Mouse (Mus musculus): ENCODE results near the gene Ccl28. TPM values are rescaled to one million over a fixed set of nuclear protein-coding genes. Genes with fewer than 3 reads are reported as not detected.
"Not testable (repeated sequence)": the region's sequence is repeated elsewhere in the genome, so short reads cannot be mapped to it uniquely, and the experiment has no call there.

Gene Ccl28
- polyA plus RNA-seq, 1 experiment from 2014 or later: 0.08 TPM

DNA sequence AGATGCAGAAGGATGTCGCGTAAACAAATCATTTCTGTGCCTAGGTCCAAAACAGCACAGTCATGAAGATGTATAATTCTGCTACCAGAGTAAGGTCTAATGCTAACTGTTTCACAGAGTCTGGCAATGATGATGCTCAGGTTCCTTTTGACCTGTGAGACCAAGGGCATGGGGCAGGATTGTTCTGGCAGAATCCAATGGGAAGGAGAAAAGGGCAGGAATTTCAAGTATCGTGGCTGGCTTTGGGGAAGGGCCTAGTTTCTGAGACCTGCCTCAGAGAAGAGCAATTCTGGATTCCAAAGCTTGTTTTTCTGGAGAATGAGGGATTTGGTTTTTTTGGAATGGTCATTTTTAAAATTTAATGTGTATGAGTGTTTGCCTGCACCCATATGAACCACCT lies 4.8 kb upstream of the Ccl28 start:
- no peak overlapping the region for H3K4me3 ChIP-seq (replicated peaks; ENCODE audit: low read depth, low read length)
- H3K27me3 ChIP-seq (ENCODE audit: insufficient read depth, low read length): no peaks in the 10 kb centered on the region
- no peaks in the 10 kb centered on the region for H3K9me3 ChIP-seq (replicated peaks; ENCODE audit: low read length)
- no peaks in the 10 kb centered on the region for H3K4me1 ChIP-seq (replicated peaks; ENCODE audit: insufficient read depth, low read length)
- ATAC-seq (replicated peaks; ENCODE audit: low FRiP score, low read depth) (no peak), DNase-seq (ENCODE audit: low spot score) (no peak)
- H3K9ac ChIP-seq (ENCODE audit: low read depth, low read length): no peak overlapping the region
- H3K36me3 ChIP-seq (ENCODE audit: insufficient read depth, low read length): no peaks in the 10 kb centered on the region
- no peak overlapping the region for H3K4me2 ChIP-seq (ENCODE audit: low read length)
- 90% methylated on average over 3 of the region's 3 CpGs for WGBS
- no peak for TF ChIP-seq CTCF (IDR thresholded peaks at IDR 0.05; ENCODE audit: low read depth)
- peak overlapping the region; percentile 38; the same call in 1 of the 2 replicates for H3K27ac ChIP-seq

- no peak overlapping the region for H3K4me2 ChIP-seq (ENCODE audit: low read length)
- H3K4me3 ChIP-seq (replicated peaks; ENCODE audit: low read depth, low read length): no peak overlapping the region
- no peak for TF ChIP-seq CTCF (IDR thresholded peaks at IDR 0.05; ENCODE audit: low read depth)
- H3K27ac ChIP-seq: peak overlapping the region; percentile 38; the same call in 1 of the 2 replicates
- H3K9ac ChIP-seq (ENCODE audit: low read depth, low read length): no peak overlapping the region
- ATAC-seq (replicated peaks; ENCODE audit: low FRiP score, low read depth) (no peak; the same call in 1 of the 2 replicates), DNase-seq (ENCODE audit: low spot score) (peak; percentile 56)
- WGBS: 26% methylated on average over 3 of the region's 3 CpGs
- no peaks in the 10 kb centered on the region for H3K4me1 ChIP-seq (replicated peaks; ENCODE audit: insufficient read depth, low read length)
- H3K27me3 ChIP-seq (ENCODE audit: insufficient read depth, low read length): no peaks in the 10 kb centered on the region
- H3K36me3 ChIP-seq (ENCODE audit: insufficient read depth, low read length): no peaks in the 10 kb centered on the region
- no peaks in the 10 kb centered on the region for H3K9me3 ChIP-seq (replicated peaks; ENCODE audit: low read length)
These were observed 3.9 kb upstream of the Ccl28 start for GRCm38 (mm10) chr13:119619735-119620134.

DNA sequence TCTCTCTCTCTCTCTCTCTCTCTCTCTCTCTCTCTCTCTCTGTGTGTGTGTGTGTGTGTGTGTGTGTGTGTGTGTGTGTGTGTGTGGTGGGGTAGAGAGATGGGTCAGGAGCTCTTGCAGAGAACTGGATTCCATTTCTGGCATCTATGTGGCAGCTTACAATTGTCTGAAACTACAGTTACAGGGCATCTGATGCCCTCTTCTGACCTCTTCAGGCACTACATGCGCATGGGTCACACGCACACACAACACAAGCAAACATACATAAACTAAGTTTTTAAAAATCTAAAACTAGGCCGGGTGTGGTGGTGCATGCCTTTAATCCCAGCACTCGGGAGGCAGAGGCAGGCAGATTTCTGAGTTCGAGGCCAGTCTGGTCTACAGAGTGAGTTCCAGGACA lies 2.3 kb downstream of the Ccl28 start:
- not testable (repeated sequence) for H3K4me2 ChIP-seq (ENCODE audit: low read length); H3K9me3 ChIP-seq (replicated peaks; ENCODE audit: low read length); H3K27me3 ChIP-seq (ENCODE audit: insufficient read depth, low read length); ATAC-seq (replicated peaks; ENCODE audit: low FRiP score, low read depth); H3K4me1 ChIP-seq (replicated peaks; ENCODE audit: insufficient read depth, low read length); H3K4me3 ChIP-seq (replicated peaks; ENCODE audit: low read depth, low read length); H3K9ac ChIP-seq (ENCODE audit: low read depth, low read length); H3K36me3 ChIP-seq (ENCODE audit: insufficient read depth, low read length); H3K27ac ChIP-seq
- 85% methylated on average over 5 of the region's 5 CpGs for WGBS
- peak; percentile 51; the same call in 1 of the 2 replicates for TF ChIP-seq CTCF (IDR thresholded peaks at IDR 0.05; ENCODE audit: low read depth)
- DNase-seq (ENCODE audit: low spot score): peak; percentile 18

DNA sequence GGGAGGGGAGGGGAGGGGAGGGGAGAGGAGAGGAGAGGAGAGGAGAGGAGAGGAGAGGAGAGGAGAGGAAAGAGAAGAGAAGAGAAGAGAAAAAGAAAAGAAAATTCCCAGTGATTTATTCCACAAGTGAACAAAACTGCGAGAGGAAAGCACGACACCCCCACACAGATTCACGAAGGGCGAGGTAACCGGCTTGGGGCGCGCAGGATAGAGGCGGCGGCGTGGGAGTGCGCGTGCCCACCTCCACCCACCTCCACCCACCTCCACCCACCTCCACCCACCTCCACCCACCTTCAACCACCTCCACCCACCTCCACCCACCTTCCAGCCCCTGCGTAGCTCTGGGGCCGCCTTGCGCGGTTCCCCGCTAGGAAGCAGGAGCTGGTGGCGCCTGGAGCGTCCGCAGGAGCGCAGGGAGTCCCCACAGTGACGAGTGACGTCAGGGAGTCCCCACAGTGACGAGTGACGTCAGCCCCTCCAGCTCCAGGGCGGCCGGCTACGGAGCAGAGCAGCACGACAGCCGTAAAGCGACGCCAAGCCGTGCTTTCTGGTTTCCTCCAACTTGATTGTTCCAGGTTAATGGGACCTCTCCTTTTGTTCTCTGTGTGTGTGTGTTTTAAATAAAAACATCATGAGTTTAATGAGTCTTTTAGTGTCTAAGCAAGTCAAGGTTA lies 8.0 kb downstream of the Ccl28 start:
- Histone ChIP-seq H3K9ac (ENCODE audit: low read depth, low read length) (no peak overlapping the region), H3K4me2 (ENCODE audit: low read length) (peak overlapping the region; percentile 62), H3K4me1 (replicated peaks; ENCODE audit: insufficient read depth, low read length) (no peaks in the 10 kb centered on the region), H3K27ac (no peak overlapping the region), H3K9me3 (replicated peaks; ENCODE audit: low read length) (no peaks in the 10 kb centered on the region), H3K4me3 (replicated peaks; ENCODE audit: low read depth, low read length) (peak overlapping the region; percentile 50), H3K36me3 (ENCODE audit: insufficient read depth, low read length) (no peaks in the 10 kb centered on the region), H3K27me3 (ENCODE audit: insufficient read depth, low read length) (no peaks in the 10 kb centered on the region)
- ATAC-seq (replicated peaks; ENCODE audit: low FRiP score, low read depth) (peak; percentile 96), DNase-seq (ENCODE audit: low spot score) (peak; percentile 95)
- TF ChIP-seq CTCF (IDR thresholded peaks at IDR 0.05; ENCODE audit: low read depth): no peak
- whole genome bisulfite sequencing: 3% methylated on average over 25 of the region's 33 CpGs

- ATAC-seq (replicated peaks; ENCODE audit: low FRiP score, low read depth) (no peak), DNase-seq (ENCODE audit: low spot score) (no peak)
- 80% methylated on average over 4 of the region's 4 CpGs for WGBS
- Histone ChIP-seq H3K27me3 (ENCODE audit: insufficient read depth, low read length) (no peaks in the 10 kb centered on the region), H3K9me3 (replicated peaks; ENCODE audit: low read length) (no peaks in the 10 kb centered on the region), H3K4me1 (replicated peaks; ENCODE audit: insufficient read depth, low read length) (no peaks in the 10 kb centered on the region), H3K9ac (ENCODE audit: low read depth, low read length) (no peak overlapping the region), H3K27ac (no peak overlapping the region), H3K36me3 (ENCODE audit: insufficient read depth, low read length) (no peaks in the 10 kb centered on the region), H3K4me3 (replicated peaks; ENCODE audit: low read depth, low read length) (peak overlapping the region; percentile 50; the same call in 1 of the 2 replicates), H3K4me2 (ENCODE audit: low read length) (peak overlapping the region; percentile 62)
- TF ChIP-seq CTCF (IDR thresholded peaks at IDR 0.05; ENCODE audit: low read depth): no peak
These were observed 8.5 kb downstream of the Ccl28 start for GRCm38 (mm10) chr13:119632156-119632548.

- H3K4me1 ChIP-seq (replicated peaks; ENCODE audit: insufficient read depth, low read length): no peaks in the 10 kb centered on the region
- WGBS: 61% methylated on average over 2 of the region's 2 CpGs
- H3K27ac ChIP-seq: no peak overlapping the region
- DNase-seq (ENCODE audit: low spot score) (no peak), ATAC-seq (replicated peaks; ENCODE audit: low FRiP score, low read depth) (no peak)
- H3K4me3 ChIP-seq (replicated peaks; ENCODE audit: low read depth, low read length): no peak overlapping the region
- H3K9ac ChIP-seq (ENCODE audit: low read depth, low read length): no peak overlapping the region
- H3K4me2 ChIP-seq (ENCODE audit: low read length): no peak overlapping the region
- H3K27me3 ChIP-seq (ENCODE audit: insufficient read depth, low read length): no peaks in the 10 kb centered on the region
- TF ChIP-seq CTCF (IDR thresholded peaks at IDR 0.05; ENCODE audit: low read depth): no peak
- H3K36me3 ChIP-seq (ENCODE audit: insufficient read depth, low read length): no peaks in the 10 kb centered on the region
- no peaks in the 10 kb centered on the region for H3K9me3 ChIP-seq (replicated peaks; ENCODE audit: low read length)
These were observed 11.9 kb downstream of the Ccl28 start for GRCm38 (mm10) chr13:119635496-119635895.
